7 mouse cellular contexts compared by ENCODE assay signal in the genomic region with DNA sequence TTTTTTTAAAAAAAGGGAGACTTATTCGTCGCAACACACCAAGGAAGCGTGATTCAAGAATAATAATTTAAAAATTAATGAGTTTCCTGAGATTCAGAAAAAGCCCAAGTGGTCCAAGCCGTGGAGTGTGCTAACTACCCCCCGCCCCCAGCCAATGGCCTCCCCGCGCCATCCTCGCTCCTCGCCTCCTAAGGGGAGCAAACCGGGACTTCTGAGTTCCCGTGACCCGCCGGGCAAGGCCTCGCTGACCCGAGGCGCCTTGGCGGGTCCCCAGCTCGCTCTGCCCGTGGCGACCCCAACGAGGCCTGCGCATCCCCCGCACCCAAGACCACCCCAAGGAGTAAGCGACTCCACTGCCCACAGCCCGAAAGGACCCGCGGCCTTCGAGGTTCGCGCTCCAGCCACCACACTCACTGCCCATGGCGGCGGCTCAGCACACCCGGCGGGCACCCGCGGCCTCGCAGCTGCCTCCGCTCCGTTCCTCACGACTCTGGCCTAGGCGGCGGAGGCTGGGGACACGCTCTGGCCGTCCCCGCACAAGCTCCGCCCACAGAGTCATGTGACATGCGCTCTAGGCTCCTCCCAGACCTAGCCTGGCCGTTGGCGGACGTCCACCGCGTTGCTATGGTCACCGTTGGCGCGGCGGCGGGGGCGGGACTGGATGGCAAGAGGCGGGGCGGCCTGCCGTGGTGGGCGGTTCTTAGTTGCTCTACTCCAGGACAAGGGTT. TPM values are rescaled to one million over a fixed set of nuclear protein-coding genes. Genes with fewer than 3 reads are reported as not detected.
DNase-seq lines count a peak whose midpoint lies in the region; ATAC-seq and TF ChIP-seq lines count a peak whose summit lies in the region.

A gene (minus strand): TSS at position 590 of the 728 bp plus-strand sequence.

- H3K36me3 ChIP-seq in embryonic facial prominence, embryonic 10.5 days (replicated peaks) = peaks cover 44% of the 10 kb centered on the region
- peaks cover 16% of the 10 kb centered on the region for H3K36me3 ChIP-seq in intestine, postnatal 0 days (ENCODE audit: control insufficient read depth, insufficient read depth)
- H3K36me3 ChIP-seq in midbrain, embryonic 12.5 days = peaks cover 12% of the 10 kb centered on the region; the same call in 1 of the 2 replicates
- H3K36me3 ChIP-seq in small intestine, adult 2 months (ENCODE audit: control insufficient read depth, insufficient read depth, low read length) = peaks cover 9% of the 10 kb centered on the region

- peak; percentile 96 for TF ChIP-seq POLR2A in small intestine, adult 2 months (IDR thresholded peaks at IDR 0.05; ENCODE audit: low read depth, low read length)

- WGBS in embryonic facial prominence, embryonic 10.5 days = under 1% methylated on average over 62 of the region's 62 CpGs
- WGBS in intestine, postnatal 0 days = under 1% methylated on average over 60 of the region's 62 CpGs
- under 1% methylated on average over 61 of the region's 62 CpGs for WGBS in midbrain, embryonic 12.5 days
- under 1% methylated on average over 62 of the region's 62 CpGs for WGBS in small intestine, adult 2 months

- TF ChIP-seq CTCF in intestine, postnatal 0 days (IDR thresholded peaks at IDR 0.05; ENCODE audit: low read depth) = peak; percentile 47
- TF ChIP-seq CTCF in small intestine, adult 2 months (IDR thresholded peaks at IDR 0.05; ENCODE audit: extremely low read depth, insufficient read length, insufficient replicate concordance, low read depth, low read length) = no peak

- H3K4me3 ChIP-seq in embryonic facial prominence, embryonic 10.5 days = peak within 1 kb of the TSS; percentile 90
- H3K4me3 ChIP-seq in intestine, postnatal 0 days (ENCODE audit: low read depth, low read length) = peak within 1 kb of the TSS; percentile 88
- peak within 1 kb of the TSS; percentile 77 for H3K4me3 ChIP-seq in midbrain, embryonic 12.5 days
- H3K4me3 ChIP-seq in small intestine, adult 2 months (ENCODE audit: low read depth, low read length) = peak within 1 kb of the TSS; percentile 96

- H3K4me1 ChIP-seq in embryonic facial prominence, embryonic 10.5 days = peaks cover 4% of the 10 kb centered on the region
- H3K4me1 ChIP-seq in intestine, postnatal 0 days (replicated peaks; ENCODE audit: control insufficient read depth, insufficient read depth, low read length) = 0 out of 2 replicates have a peak, but pooled peaks cover 3% of the 10 kb centered on the region
- peaks cover 5% of the 10 kb centered on the region; the same call in 1 of the 2 replicates for H3K4me1 ChIP-seq in midbrain, embryonic 12.5 days
- H3K4me1 ChIP-seq in small intestine, adult 2 months (ENCODE audit: control insufficient read depth, insufficient read depth, insufficient read length, low read length) = 0 out of 2 replicates have a peak, but pooled peaks cover 1% of the 10 kb centered on the region

- intact Hi-C loops in left cerebral cortex, postnatal 4 days (cut with DNase I) = no loop called here

- H3K27me3 ChIP-seq in embryonic facial prominence, embryonic 10.5 days (replicated peaks; ENCODE audit: low read depth, poor library complexity, severe bottlenecking) = no peaks in the 10 kb centered on the region
- no peaks in the 10 kb centered on the region for H3K27me3 ChIP-seq in intestine, postnatal 0 days (replicated peaks; ENCODE audit: control insufficient read depth, insufficient read depth, low read length)
- H3K27me3 ChIP-seq in midbrain, embryonic 12.5 days = no peaks in the 10 kb centered on the region
- H3K27me3 ChIP-seq in small intestine, adult 2 months (ENCODE audit: control insufficient read depth, insufficient read depth, low read length) = no peaks in the 10 kb centered on the region

- peak within 1 kb of the TSS; percentile 96 for H3K4me2 ChIP-seq in intestine, postnatal 0 days (replicated peaks; ENCODE audit: low read depth)
- H3K4me2 ChIP-seq in midbrain, embryonic 12.5 days (replicated peaks) = peak within 1 kb of the TSS; percentile 57

- peak within 1 kb of the TSS; percentile 93 for H3K9ac ChIP-seq in intestine, postnatal 0 days (ENCODE audit: low read depth, low read length)
- H3K9ac ChIP-seq in midbrain, embryonic 12.5 days (replicated peaks) = peak within 1 kb of the TSS; percentile 91

- H3K27ac ChIP-seq in embryonic facial prominence, embryonic 10.5 days (replicated peaks) = peak within 1 kb of the TSS; percentile 95
- H3K27ac ChIP-seq in intestine, postnatal 0 days (ENCODE audit: low read depth, low read length) = peak within 1 kb of the TSS; percentile 88
- peak within 1 kb of the TSS; percentile 83 for H3K27ac ChIP-seq in midbrain, embryonic 12.5 days (replicated peaks)
- H3K27ac ChIP-seq in small intestine, adult 2 months (ENCODE audit: insufficient read depth, low read depth, low read length) = peak within 1 kb of the TSS; percentile 77

- H3K9me3 ChIP-seq in embryonic facial prominence, embryonic 10.5 days = no peaks in the 10 kb centered on the region
- no peaks in the 10 kb centered on the region for H3K9me3 ChIP-seq in intestine, postnatal 0 days (ENCODE audit: control insufficient read depth)
- H3K9me3 ChIP-seq in midbrain, embryonic 12.5 days = no peaks in the 10 kb centered on the region

- peak; percentile 100 for DNase-seq in adrenal gland, postnatal 10 days
- DNase-seq in embryonic facial prominence, embryonic 10.5 days (ENCODE audit: low spot score) = peak; percentile 99
- DNase-seq in gonadal fat pad, adult 2 months (ENCODE audit: low read depth) = peak; percentile 47
- DNase-seq in left cerebral cortex, postnatal 4 days = peak; percentile 100

- peak; percentile 98 for ATAC-seq in intestine, postnatal 0 days
- ATAC-seq in midbrain, embryonic 12.5 days (ENCODE audit: low FRiP score, low read depth) = peak; percentile 100

RNA-seq across cellular contexts. Expression of the gene that starts here (rescaled TPM):
- 10 to 100 TPM; 34.3 to 56.1 TPM for total RNA-seq in adrenal gland, postnatal 10 days (2021)
- 86.0 and 88.9 TPM in 2 replicates for polyA plus RNA-seq in embryonic facial prominence, embryonic 10.5 days (2016; fragmentation: Nextera tagmentation; extraction: Ambion mirVana)
- 70.7 and 71.1 TPM in 2 replicates for polyA plus RNA-seq in gonadal fat pad, adult 2 months (2012; rRNA removed)
- 17.4 and 17.5 TPM in 2 replicates for polyA plus RNA-seq in intestine, postnatal 0 days (2015; fragmentation: Nextera tagmentation; extraction: Ambion mirVana)
- 100 to 1,000 TPM; 100 to 114 TPM for total RNA-seq in left cerebral cortex, postnatal 4 days (2021)
- 87.5 and 91.8 TPM in 2 replicates for polyA plus RNA-seq in midbrain, embryonic 12.5 days (2016; fragmentation: Nextera tagmentation; extraction: Ambion mirVana)
- 4.7 and 10.7 TPM in 2 replicates for polyA plus RNA-seq in small intestine, adult 2 months (2012; rRNA removed)

Comparison
In these comparisons a context has a peak if more than half of its experiments do, and no peak if none do; other contexts are left out.
1. Peak in every context shown above with its lines: DNase-seq, ATAC-seq, H3K4me3 ChIP-seq and H3K27ac ChIP-seq.
2. DNase-seq: peak in every context shown above with its lines; median percentile 100 in adrenal gland, postnatal 10 days; 100 in left cerebral cortex, postnatal 4 days; 99 in embryonic facial prominence, embryonic 10.5 days; 47 in gonadal fat pad, adult 2 months.